Mouse (Mus musculus): ENCODE data around the gene Map3k13. TPM values are rescaled to one million over a fixed set of nuclear protein-coding genes. Genes with fewer than 3 reads are reported as not detected.

The Map3k13 gene
- total RNA-seq, 2 experiments from 2014 or later, result 0.53 TPM; not detected in 1

GRCm38 (mm10) chr16:21845800-21846671, 51.9 kb downstream of the Map3k13 start:
- ATAC-seq (replicated peaks; ENCODE audit: low FRiP score, poor library complexity, severe bottlenecking), result no peak

GRCm38 (mm10) chr16:21848444-21848843, 54.3 kb downstream of the Map3k13 start:
- no peak for ATAC-seq (replicated peaks; ENCODE audit: low FRiP score, poor library complexity, severe bottlenecking)

- no peak for ATAC-seq (replicated peaks; ENCODE audit: low FRiP score, poor library complexity, severe bottlenecking)
Observed at GRCm38 (mm10) chr16:21848847-21849246, 54.7 kb downstream of the Map3k13 start.

- no peak for ATAC-seq (replicated peaks; ENCODE audit: low FRiP score, poor library complexity, severe bottlenecking)
Observed at GRCm38 (mm10) chr16:21852374-21852773, 58.2 kb downstream of the Map3k13 start.

GRCm38 (mm10) chr16:21853446-21853941, 59.3 kb downstream of the Map3k13 start:
- ATAC-seq (replicated peaks; ENCODE audit: low FRiP score, poor library complexity, severe bottlenecking), result no peak

GRCm38 (mm10) chr16:21854589-21855284, 60.6 kb downstream of the Map3k13 start:
- no peak for ATAC-seq (replicated peaks; ENCODE audit: low FRiP score, poor library complexity, severe bottlenecking)

- ATAC-seq (replicated peaks; ENCODE audit: low FRiP score, poor library complexity, severe bottlenecking), result no peak
Observed at GRCm38 (mm10) chr16:21856134-21856533, 62.0 kb downstream of the Map3k13 start.

GRCm38 (mm10) chr16:21857126-21857644, 63.0 kb downstream of the Map3k13 start:
- ATAC-seq (replicated peaks; ENCODE audit: low FRiP score, poor library complexity, severe bottlenecking), result no peak

GRCm38 (mm10) chr16:21858163-21858562, 64.0 kb downstream of the Map3k13 start:
- ATAC-seq (replicated peaks; ENCODE audit: low FRiP score, poor library complexity, severe bottlenecking), result no peak

GRCm38 (mm10) chr16:21858882-21859281, 64.7 kb downstream of the Map3k13 start:
- no peak for ATAC-seq (replicated peaks; ENCODE audit: low FRiP score, poor library complexity, severe bottlenecking)

GRCm38 (mm10) chr16:21862448-21862847, 68.3 kb downstream of the Map3k13 start:
- ATAC-seq (replicated peaks; ENCODE audit: low FRiP score, poor library complexity, severe bottlenecking), result no peak

GRCm38 (mm10) chr16:21865250-21865982, 71.3 kb downstream of the Map3k13 start:
- no peak for ATAC-seq (replicated peaks; ENCODE audit: low FRiP score, poor library complexity, severe bottlenecking)

GRCm38 (mm10) chr16:21865983-21866575, 71.9 kb downstream of the Map3k13 start:
- no peak for ATAC-seq (replicated peaks; ENCODE audit: low FRiP score, poor library complexity, severe bottlenecking)

- ATAC-seq (replicated peaks; ENCODE audit: low FRiP score, poor library complexity, severe bottlenecking), result no peak
Observed at GRCm38 (mm10) chr16:21867727-21868126, 73.6 kb downstream of the Map3k13 start.

- no peak for ATAC-seq (replicated peaks; ENCODE audit: low FRiP score, poor library complexity, severe bottlenecking)
Observed at GRCm38 (mm10) chr16:21868651-21869050, 74.5 kb downstream of the Map3k13 start.

- no peak for ATAC-seq (replicated peaks; ENCODE audit: low FRiP score, poor library complexity, severe bottlenecking)
Observed at GRCm38 (mm10) chr16:21869879-21870278, 75.7 kb downstream of the Map3k13 start.

- no peak for ATAC-seq (replicated peaks; ENCODE audit: low FRiP score, poor library complexity, severe bottlenecking)
Observed at GRCm38 (mm10) chr16:21877735-21878134, 83.6 kb downstream of the Map3k13 start.

- ATAC-seq (replicated peaks; ENCODE audit: low FRiP score, poor library complexity, severe bottlenecking), result no peak
Observed at GRCm38 (mm10) chr16:21878834-21879233, 84.7 kb downstream of the Map3k13 start.

- no peak for ATAC-seq (replicated peaks; ENCODE audit: low FRiP score, poor library complexity, severe bottlenecking)
Observed at GRCm38 (mm10) chr16:21881181-21881580, 87.0 kb downstream of the Map3k13 start.

Measured in erythroid progenitor cell, adult 5-6 weeks (primary cell).